Mouse (Mus musculus): ENCODE data around the gene Kcnip2. TPM values are rescaled to one million over a fixed set of nuclear protein-coding genes. Genes with fewer than 3 reads are reported as not detected.
A peak's percentile ranks its signal among the peaks of the same experiment; 100 is the strongest.

Gene Kcnip2
- polyA plus RNA-seq, 1 experiment from 2014 or later = 2.2 TPM

DNA sequence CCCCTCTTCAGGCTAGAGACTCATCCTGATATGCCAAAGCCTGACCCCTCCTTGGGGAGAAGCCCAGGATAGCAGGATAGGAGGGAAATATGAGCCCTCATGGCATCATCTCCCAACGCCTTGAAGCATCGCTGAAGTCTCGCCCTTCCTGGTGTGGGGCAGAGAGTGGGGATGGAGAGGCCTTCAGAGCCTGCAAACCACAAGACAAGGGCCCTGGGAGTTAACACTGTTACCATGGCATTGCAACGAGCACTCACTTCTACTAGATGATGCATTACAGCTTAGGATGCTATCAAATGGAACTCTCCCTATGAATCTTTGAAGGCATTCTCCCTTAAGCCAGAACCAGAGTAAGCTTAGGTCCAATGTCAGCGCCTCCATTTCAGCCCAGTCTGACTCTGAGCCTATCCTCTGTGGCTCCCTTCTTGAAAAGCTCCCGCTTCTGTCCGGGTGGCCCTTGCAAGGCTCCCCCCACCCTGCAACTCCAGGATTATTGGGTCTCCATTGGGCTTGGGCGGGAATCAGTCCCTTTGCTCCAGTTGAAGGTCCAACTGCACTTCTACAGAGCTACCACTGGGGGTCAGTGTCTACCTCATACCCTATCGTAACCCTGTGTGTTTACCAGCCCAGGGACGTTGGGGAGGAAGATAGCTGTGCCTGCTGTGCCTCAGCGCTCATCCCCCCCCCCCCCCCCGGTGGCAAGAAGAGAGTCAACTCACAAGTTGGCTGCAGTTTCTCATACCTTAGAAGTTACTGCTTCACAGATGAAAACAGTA is 11.1 kb downstream of the Kcnip2 start:
- DNase-seq (ENCODE audit: low spot score) = peak; percentile 29
- H3K4me2 ChIP-seq (replicated peaks; ENCODE audit: low read depth) = no peak overlapping the region
- no peaks in the 10 kb centered on the region for H3K27me3 ChIP-seq (ENCODE audit: control insufficient read depth, insufficient read depth, low read length)
- WGBS = 28% methylated on average over 12 of the region's 12 CpGs
- TF ChIP-seq CTCF (IDR thresholded peaks at IDR 0.05; ENCODE audit: low read depth) (peak; percentile 89), EP300 (optimal IDR thresholded peaks at IDR 0.05) (no peak)
- H3K4me1 ChIP-seq (replicated peaks; ENCODE audit: control insufficient read depth, insufficient read depth) = no peaks in the 10 kb centered on the region
- no peaks in the 10 kb centered on the region for H3K36me3 ChIP-seq (ENCODE audit: control insufficient read depth, insufficient read depth, low read length)
- H3K9me3 ChIP-seq (ENCODE audit: control insufficient read depth, low read length) = no peaks in the 10 kb centered on the region
- no peak overlapping the region for H3K4me3 ChIP-seq (ENCODE audit: low read depth, low read length)
- H3K9ac ChIP-seq (ENCODE audit: low read length) = no peak overlapping the region
- H3K27ac ChIP-seq (replicated peaks) = no peak overlapping the region
- peak; percentile 60; the same call in 1 of the 2 replicates for ATAC-seq (ENCODE audit: low FRiP score, low TSS enrichment)

- Histone ChIP-seq H3K4me2 (replicated peaks; ENCODE audit: low read depth) (no peak overlapping the region), H3K27me3 (ENCODE audit: control insufficient read depth, insufficient read depth, low read length) (no peaks in the 10 kb centered on the region), H3K27ac (replicated peaks) (no peak overlapping the region), H3K9ac (ENCODE audit: low read length) (no peak overlapping the region), H3K9me3 (ENCODE audit: control insufficient read depth, low read length) (no peaks in the 10 kb centered on the region), H3K4me3 (ENCODE audit: low read depth, low read length) (no peak overlapping the region), H3K4me1 (replicated peaks; ENCODE audit: control insufficient read depth, insufficient read depth) (no peaks in the 10 kb centered on the region), H3K36me3 (ENCODE audit: control insufficient read depth, insufficient read depth, low read length) (no peaks in the 10 kb centered on the region)
- DNase-seq (ENCODE audit: low spot score) (no peak), ATAC-seq (ENCODE audit: low FRiP score, low TSS enrichment) (peak; percentile 48; the same call in 1 of the 2 replicates)
- no peak for TF ChIP-seq EP300 (optimal IDR thresholded peaks at IDR 0.05)
- TF ChIP-seq CTCF (IDR thresholded peaks at IDR 0.05; ENCODE audit: low read depth) = no peak
- 27% methylated on average over 4 of the region's 4 CpGs for WGBS
Measured at GRCm38 (mm10) chr19:45803408-45803807, 12.5 kb downstream of the Kcnip2 start.

- DNase-seq (ENCODE audit: low spot score) (no peak), ATAC-seq (ENCODE audit: low FRiP score, low TSS enrichment) (no peak)
- H3K9ac ChIP-seq (ENCODE audit: low read length) = no peak overlapping the region
- no peaks in the 10 kb centered on the region for H3K4me1 ChIP-seq (replicated peaks; ENCODE audit: control insufficient read depth, insufficient read depth)
- no peaks in the 10 kb centered on the region for H3K9me3 ChIP-seq (ENCODE audit: control insufficient read depth, low read length)
- no peaks in the 10 kb centered on the region for H3K36me3 ChIP-seq (ENCODE audit: control insufficient read depth, insufficient read depth, low read length)
- H3K4me3 ChIP-seq (ENCODE audit: low read depth, low read length) = no peak overlapping the region
- no peak overlapping the region for H3K27ac ChIP-seq (replicated peaks)
- H3K4me2 ChIP-seq (replicated peaks; ENCODE audit: low read depth) = no peak overlapping the region
- TF ChIP-seq CTCF (IDR thresholded peaks at IDR 0.05; ENCODE audit: low read depth) (no peak), EP300 (optimal IDR thresholded peaks at IDR 0.05) (no peak)
- H3K27me3 ChIP-seq (ENCODE audit: control insufficient read depth, insufficient read depth, low read length) = no peaks in the 10 kb centered on the region
- 69% methylated on average over 4 of the region's 4 CpGs for WGBS
Measured at GRCm38 (mm10) chr19:45802702-45803101, 13.2 kb downstream of the Kcnip2 start.

DNA sequence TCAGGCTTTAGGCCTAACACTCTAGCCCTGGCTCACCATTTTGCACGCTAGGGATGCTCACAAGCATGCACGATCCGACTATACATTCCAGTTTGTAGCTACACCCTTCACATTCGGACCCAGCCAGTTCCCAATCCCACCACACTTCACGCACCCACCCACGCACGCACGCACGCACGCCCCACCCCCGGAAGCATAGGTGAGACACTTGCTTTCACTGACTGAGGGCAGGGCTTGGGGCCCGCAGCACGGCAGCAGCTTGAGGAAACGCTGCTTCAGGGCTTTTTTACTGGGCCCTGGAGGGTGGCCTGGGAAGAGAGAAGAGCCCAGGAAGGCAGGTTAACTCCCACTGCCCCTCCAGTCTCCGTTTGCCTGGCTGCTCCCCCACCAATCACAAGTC is 19.0 kb downstream of the Kcnip2 start:
- WGBS = 77% methylated on average over 15 of the region's 15 CpGs

GRCm38 (mm10) chr19:45796061-45796556 is 19.8 kb downstream of the Kcnip2 start:
- H3K4me2 ChIP-seq (replicated peaks; ENCODE audit: low read depth) = peak overlapping the region; percentile 34
- ATAC-seq (ENCODE audit: low FRiP score, low TSS enrichment) = no peak
- TF ChIP-seq CTCF (IDR thresholded peaks at IDR 0.05; ENCODE audit: low read depth) = no peak
- no peak for TF ChIP-seq EP300 (optimal IDR thresholded peaks at IDR 0.05)
- H3K36me3 ChIP-seq (ENCODE audit: control insufficient read depth, insufficient read depth, low read length) = no peaks in the 10 kb centered on the region
- DNase-seq (ENCODE audit: low spot score) = no peak
- 11% methylated on average over 15 of the region's 15 CpGs for WGBS
- no peak overlapping the region for H3K27ac ChIP-seq (replicated peaks)
- no peaks in the 10 kb centered on the region; the same call in 1 of the 2 replicates for H3K4me1 ChIP-seq (replicated peaks; ENCODE audit: control insufficient read depth, insufficient read depth)
- H3K4me3 ChIP-seq (ENCODE audit: low read depth, low read length) = no peak overlapping the region
- no peaks in the 10 kb centered on the region for H3K27me3 ChIP-seq (ENCODE audit: control insufficient read depth, insufficient read depth, low read length)
- H3K9me3 ChIP-seq (ENCODE audit: control insufficient read depth, low read length) = no peaks in the 10 kb centered on the region
- no peak overlapping the region for H3K9ac ChIP-seq (ENCODE audit: low read length)

More for the DNA sequence above, 19.0 kb downstream of the Kcnip2 start:
- H3K9me3 ChIP-seq (ENCODE audit: control insufficient read depth, low read length) = no peaks in the 10 kb centered on the region
- no peaks in the 10 kb centered on the region for H3K36me3 ChIP-seq (ENCODE audit: control insufficient read depth, insufficient read depth, low read length)
- H3K4me3 ChIP-seq (ENCODE audit: low read depth, low read length) = no peak overlapping the region
- H3K27ac ChIP-seq (replicated peaks) = no peak overlapping the region
- no peak overlapping the region for H3K4me2 ChIP-seq (replicated peaks; ENCODE audit: low read depth)
- no peaks in the 10 kb centered on the region for H3K27me3 ChIP-seq (ENCODE audit: control insufficient read depth, insufficient read depth, low read length)
- H3K9ac ChIP-seq (ENCODE audit: low read length) = no peak overlapping the region
- no peaks in the 10 kb centered on the region; the same call in 1 of the 2 replicates for H3K4me1 ChIP-seq (replicated peaks; ENCODE audit: control insufficient read depth, insufficient read depth)
- no peak for TF ChIP-seq CTCF (IDR thresholded peaks at IDR 0.05; ENCODE audit: low read depth)
- TF ChIP-seq EP300 (optimal IDR thresholded peaks at IDR 0.05) = no peak
- DNase-seq (ENCODE audit: low spot score) (no peak), ATAC-seq (ENCODE audit: low FRiP score, low TSS enrichment) (no peak)

GRCm38 (mm10) chr19:45795406-45795944 is 20.4 kb downstream of the Kcnip2 start:
- no peak overlapping the region for H3K27ac ChIP-seq (replicated peaks)
- peak overlapping the region; percentile 34 for H3K4me2 ChIP-seq (replicated peaks; ENCODE audit: low read depth)
- TF ChIP-seq CTCF (IDR thresholded peaks at IDR 0.05; ENCODE audit: low read depth) (no peak), EP300 (optimal IDR thresholded peaks at IDR 0.05) (no peak)
- 23% methylated on average over 14 of the region's 15 CpGs for WGBS
- no peaks in the 10 kb centered on the region for H3K27me3 ChIP-seq (ENCODE audit: control insufficient read depth, insufficient read depth, low read length)
- H3K9ac ChIP-seq (ENCODE audit: low read length) = no peak overlapping the region
- no peaks in the 10 kb centered on the region; the same call in 1 of the 2 replicates for H3K4me1 ChIP-seq (replicated peaks; ENCODE audit: control insufficient read depth, insufficient read depth)
- H3K4me3 ChIP-seq (ENCODE audit: low read depth, low read length) = no peak overlapping the region
- peak; percentile 12; the same call in 1 of the 2 replicates for ATAC-seq (ENCODE audit: low FRiP score, low TSS enrichment)
- no peaks in the 10 kb centered on the region for H3K9me3 ChIP-seq (ENCODE audit: control insufficient read depth, low read length)
- no peaks in the 10 kb centered on the region for H3K36me3 ChIP-seq (ENCODE audit: control insufficient read depth, insufficient read depth, low read length)
- no peak for DNase-seq (ENCODE audit: low spot score)

Measured in stomach, postnatal 0 days (tissue).